Mouse (Mus musculus): Measurements from ENCODE around the gene Tnrc6c. TPM values are rescaled to one million over a fixed set of nuclear protein-coding genes. Genes with fewer than 3 reads are reported as not detected.
A peak's percentile ranks its signal among the peaks of the same experiment; 100 is the strongest.
"Not testable (repeated sequence)": the region's sequence is repeated elsewhere in the genome, so short reads cannot be mapped to it uniquely, and the experiment has no call there.

Tnrc6c gene
- total RNA-seq, 2 experiments from 2014 or later = 16.5 to 18.1 TPM

- intact Hi-C loops (cut with DNase I; ENCODE audit: low total_unique reads) = no loop called here
- DNase-seq = no peak
Measured at GRCm38 (mm10) chr11:117780199-117780515, 126.1 kb downstream of the Tnrc6c start.

- intact Hi-C loops (cut with DNase I; ENCODE audit: low total_unique reads) = no loop called here
- peak; percentile 84 for DNase-seq
Measured at GRCm38 (mm10) chr11:117780582-117781111, 126.6 kb downstream of the Tnrc6c start.

- DNase-seq = peak; percentile 71
- intact Hi-C loops (cut with DNase I; ENCODE audit: low total_unique reads) = no loop called here
Measured at GRCm38 (mm10) chr11:117781199-117781821, 127.2 kb downstream of the Tnrc6c start.

GRCm38 (mm10) chr11:117781993-117782704 is 128.1 kb downstream of the Tnrc6c start, which contains the start of the genes Tmc8 and Tmc6:
Gene Tmc8, plus strand, starts transcription at chr11:117782076.
Gene Tmc6, minus strand, starts transcription at chr11:117782198.
- intact Hi-C loops (cut with DNase I; ENCODE audit: low total_unique reads) = no loop called here
- DNase-seq = no peak

GRCm38 (mm10) chr11:117782705-117783034 is 128.6 kb downstream of the Tnrc6c start:
- DNase-seq = no peak
- intact Hi-C loops (cut with DNase I; ENCODE audit: low total_unique reads) = no loop called here

- peak; percentile 61 for DNase-seq
- intact Hi-C loops (cut with DNase I; ENCODE audit: low total_unique reads) = no loop called here
Measured at GRCm38 (mm10) chr11:117783089-117783488, 129.0 kb downstream of the Tnrc6c start.

GRCm38 (mm10) chr11:117783683-117784309 is 129.7 kb downstream of the Tnrc6c start:
- intact Hi-C loops (cut with DNase I; ENCODE audit: low total_unique reads) = no loop called here
- DNase-seq = no peak

GRCm38 (mm10) chr11:117786294-117786693 is 132.2 kb downstream of the Tnrc6c start:
- intact Hi-C loops (cut with DNase I; ENCODE audit: low total_unique reads) = loop anchor here (5.0 kb wide), 1 partner anchor 74 kb away; no protein-coding TSS in a partner anchor
- DNase-seq = peak; percentile 52

GRCm38 (mm10) chr11:117788481-117788880 is 134.4 kb downstream of the Tnrc6c start:
- intact Hi-C loops (cut with DNase I; ENCODE audit: low total_unique reads) = loop anchor here (5.0 kb wide), 1 partner anchor 76 kb away; no protein-coding TSS in a partner anchor
- not testable (repeated sequence) for DNase-seq

- peak; percentile 76 for DNase-seq
- intact Hi-C loops (cut with DNase I; ENCODE audit: low total_unique reads) = loop anchor here (2.0 kb wide), 1 partner anchor 35 kb away; the partner anchor contains the start of gene Afmid
Measured at GRCm38 (mm10) chr11:117790286-117790685, 136.2 kb downstream of the Tnrc6c start.

GRCm38 (mm10) chr11:117790703-117791440 is 136.8 kb downstream of the Tnrc6c start:
- intact Hi-C loops (cut with DNase I; ENCODE audit: low total_unique reads) = loop anchor here (2.0 kb wide), 1 partner anchor 34 kb away; the partner anchor contains the start of gene Afmid
- DNase-seq = no peak

- intact Hi-C loops (cut with DNase I; ENCODE audit: low total_unique reads) = loop anchor here (2.0 kb wide), 1 partner anchor 33 kb away; the partner anchor contains the start of gene Afmid
- DNase-seq = no peak
Measured at GRCm38 (mm10) chr11:117791441-117791761, 137.3 kb downstream of the Tnrc6c start.

GRCm38 (mm10) chr11:117792281-117792888 is 138.3 kb downstream of the Tnrc6c start:
- intact Hi-C loops (cut with DNase I; ENCODE audit: low total_unique reads) = no loop called here
- no peak for DNase-seq

- intact Hi-C loops (cut with DNase I; ENCODE audit: low total_unique reads) = no loop called here
- DNase-seq = no peak
Measured at GRCm38 (mm10) chr11:117794035-117794551, 140.0 kb downstream of the Tnrc6c start.

GRCm38 (mm10) chr11:117796954-117797353 is 142.9 kb downstream of the Tnrc6c start:
- no peak for DNase-seq
- intact Hi-C loops (cut with DNase I; ENCODE audit: low total_unique reads) = no loop called here

GRCm38 (mm10) chr11:117797511-117798159 is 143.5 kb downstream of the Tnrc6c start, which contains the start of gene 6030468B19Rik:
Gene 6030468B19Rik, plus strand, starts transcription at chr11:117797660.
- intact Hi-C loops (cut with DNase I; ENCODE audit: low total_unique reads) = no loop called here

GRCm38 (mm10) chr11:117798160-117798541 is 144.1 kb downstream of the Tnrc6c start:
- no peak for DNase-seq
- intact Hi-C loops (cut with DNase I; ENCODE audit: low total_unique reads) = no loop called here

More at GRCm38 (mm10) chr11:117797511-117798159, 143.5 kb downstream of the Tnrc6c start, which contains the start of gene 6030468B19Rik:
- no peak for DNase-seq

- intact Hi-C loops (cut with DNase I; ENCODE audit: low total_unique reads) = no loop called here
- no peak for DNase-seq
Measured at GRCm38 (mm10) chr11:117799174-117799573, 145.1 kb downstream of the Tnrc6c start.

Data from gastrocnemius, postnatal 14 days (tissue).